Mouse (Mus musculus): ENCODE results near the gene Nolc1. TPM values are rescaled to one million over a fixed set of nuclear protein-coding genes. Genes with fewer than 3 reads are reported as not detected.

The Nolc1 gene
- total and polyA plus RNA-seq, 3 experiments, result 88.0 to 333 (median 96.0) TPM

DNA sequence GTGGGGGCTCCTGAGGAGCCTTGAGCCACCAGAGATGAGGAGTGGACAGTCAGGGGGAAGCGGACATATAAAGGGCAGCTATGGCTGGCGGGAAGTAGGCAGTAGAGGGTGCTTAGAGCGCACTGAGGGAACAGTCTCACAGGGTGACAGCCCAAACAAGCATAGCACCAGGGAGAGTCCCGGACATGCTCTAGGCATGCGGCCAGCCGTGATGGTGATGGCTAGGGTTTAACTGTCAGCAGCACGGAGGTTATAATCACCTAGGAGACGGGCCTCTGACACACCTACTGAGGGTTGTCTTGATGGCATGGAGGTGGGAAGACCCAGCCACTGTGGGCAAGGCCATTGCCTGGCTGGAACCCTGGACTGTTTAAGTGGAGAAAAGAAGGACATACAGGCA, 49.1 kb upstream of the Nolc1 start:
- no peaks in the 10 kb centered on the region for H3K79me2 ChIP-seq (replicated peaks; ENCODE audit: control insufficient read depth, extremely low read depth, insufficient read depth, poor library complexity, severe bottlenecking)
- dilution Hi-C loops (cut with MboI; ENCODE audit: extremely low pct_ligation_motif_present, extremely low pct_unique_long_range_greater_than_20kb, low sequenced_read_pairs), result no loop called here
- no peak overlapping the region for H3K4me3 ChIP-seq (replicated peaks in 1 of 3; ENCODE audit: low read depth in 2 of 3, low read length in 2 of 3, poor library complexity in 1 of 3)
- DNase-seq (ENCODE audit: extremely low read depth), result no peak
- no peak overlapping the region for H3K27ac ChIP-seq (ENCODE audit: insufficient read depth, low read depth)
- TF ChIP-seq ZMIZ1 (IDR thresholded peaks at IDR 0.05; ENCODE audit: low read depth, low read length) (no peak), MEF2A (IDR thresholded peaks at IDR 0.05; ENCODE audit: borderline replicate concordance, low read depth, low read length) (no peak), MAZ (IDR thresholded peaks at IDR 0.05; ENCODE audit: low read depth, low read length) (no peak), CHD1 (IDR thresholded peaks at IDR 0.05; ENCODE audit: low read depth, low read length) (no peak), MAFK (IDR thresholded peaks at IDR 0.05; ENCODE audit: insufficient replicate concordance, low read length) (no peak), USF1 (IDR thresholded peaks at IDR 0.05; ENCODE audit: low read depth, low read length) (no peak), TCF12 (IDR thresholded peaks at IDR 0.05; ENCODE audit: low read depth, low read length) (no peak)
- H3K9ac ChIP-seq (ENCODE audit: insufficient read depth, low read depth), result no peak overlapping the region
- H3K4me2 ChIP-seq (ENCODE audit: insufficient read depth, low read depth, poor library complexity, severe bottlenecking), result no peak overlapping the region
- in situ Hi-C loops (cut with MboI; ENCODE audit: low pct_ligation_motif_present, low pct_unique_long_range_greater_than_20kb, low sequenced_read_pairs), result no loop called here
- no peaks in the 10 kb centered on the region for H3K4me1 ChIP-seq (ENCODE audit: control insufficient read depth in 1 of 2, insufficient read depth in 2 of 2)
- H3K27me3 ChIP-seq (replicated peaks), result no peaks in the 10 kb centered on the region
- H3K36me3 ChIP-seq (replicated peaks in 1 of 2; ENCODE audit: control insufficient read depth in 1 of 2, insufficient read depth in 1 of 2, low read length in 1 of 2), result peaks cover 3 to 16% of the 10 kb centered on the region in 2 experiments
- H3K9me3 ChIP-seq (replicated peaks; ENCODE audit: low read length), result peaks cover 9% of the 10 kb centered on the region

- H3K27ac ChIP-seq (ENCODE audit: insufficient read depth, low read depth), result no peak overlapping the region
- no peak for DNase-seq (ENCODE audit: extremely low read depth)
- dilution Hi-C loops (cut with MboI; ENCODE audit: extremely low pct_ligation_motif_present, extremely low pct_unique_long_range_greater_than_20kb, low sequenced_read_pairs), result no loop called here
- H3K4me1 ChIP-seq (ENCODE audit: control insufficient read depth in 1 of 2, insufficient read depth in 2 of 2), result no peaks in the 10 kb centered on the region
- no peak overlapping the region for H3K4me3 ChIP-seq (replicated peaks in 1 of 3; ENCODE audit: low read depth in 2 of 3, low read length in 2 of 3, poor library complexity in 1 of 3)
- H3K36me3 ChIP-seq (replicated peaks in 1 of 2; ENCODE audit: control insufficient read depth in 1 of 2, insufficient read depth in 1 of 2, low read length in 1 of 2), result peaks cover 23 to 39% of the 10 kb centered on the region in 2 experiments
- H3K9ac ChIP-seq (ENCODE audit: insufficient read depth, low read depth), result no peak overlapping the region
- TF ChIP-seq MEF2A (IDR thresholded peaks at IDR 0.05; ENCODE audit: borderline replicate concordance, low read depth, low read length) (no peak), RAD21 (IDR thresholded peaks at IDR 0.05; ENCODE audit: low read depth, low read length) (peak; percentile 41), CTCF (conservative IDR thresholded peaks at IDR 0.05 in 1 of 2, IDR thresholded peaks at IDR 0.05 in 1 of 2; ENCODE audit: low read depth in 2 of 2, low read length in 2 of 2) (peak in 1 of 2 experiments; percentile 49; a peak in 3 of 4 replicates), SMC3 (IDR thresholded peaks at IDR 0.05; ENCODE audit: low read depth, low read length) (peak; percentile 22)
- peaks cover 9% of the 10 kb centered on the region for H3K9me3 ChIP-seq (replicated peaks; ENCODE audit: low read length)
- H3K4me2 ChIP-seq (ENCODE audit: insufficient read depth, low read depth, poor library complexity, severe bottlenecking), result no peak overlapping the region
- no peaks in the 10 kb centered on the region for H3K79me2 ChIP-seq (replicated peaks; ENCODE audit: control insufficient read depth, extremely low read depth, insufficient read depth, poor library complexity, severe bottlenecking)
- no peaks in the 10 kb centered on the region for H3K27me3 ChIP-seq (replicated peaks)
- in situ Hi-C loops (cut with MboI; ENCODE audit: low pct_ligation_motif_present, low pct_unique_long_range_greater_than_20kb, low sequenced_read_pairs), result no loop called here
Observed at GRCm38 (mm10) chr19:46028747-46029320, 46.8 kb upstream of the Nolc1 start.

DNA sequence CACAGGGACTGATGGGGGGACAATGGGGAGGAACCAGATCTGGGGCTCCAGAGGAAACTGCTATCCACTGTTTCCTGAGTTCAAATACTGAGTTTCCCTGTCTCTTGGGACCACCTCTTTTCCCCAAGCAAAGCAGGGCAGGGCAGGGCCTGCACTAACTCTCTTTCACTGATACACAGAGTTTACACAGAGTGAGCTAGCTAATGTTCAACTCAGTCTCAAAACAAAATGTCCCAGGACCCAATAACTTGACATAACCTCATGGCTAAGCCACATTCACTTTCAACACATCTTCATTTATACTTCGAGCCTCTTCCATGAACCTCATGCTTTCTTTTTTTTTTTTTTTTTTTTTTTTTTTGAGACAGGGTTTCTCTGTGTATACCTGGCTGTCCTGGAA, 46.0 kb upstream of the Nolc1 start:
- H3K79me2 ChIP-seq (replicated peaks; ENCODE audit: control insufficient read depth, extremely low read depth, insufficient read depth, poor library complexity, severe bottlenecking), result no peaks in the 10 kb centered on the region
- H3K9ac ChIP-seq (ENCODE audit: insufficient read depth, low read depth), result no peak overlapping the region
- no peak overlapping the region for H3K4me3 ChIP-seq (replicated peaks in 1 of 3; ENCODE audit: low read depth in 2 of 3, low read length in 2 of 3, poor library complexity in 1 of 3)
- no peak overlapping the region for H3K27ac ChIP-seq (ENCODE audit: insufficient read depth, low read depth)
- peaks cover 9% of the 10 kb centered on the region for H3K9me3 ChIP-seq (replicated peaks; ENCODE audit: low read length)
- in situ Hi-C loops (cut with MboI; ENCODE audit: low pct_ligation_motif_present, low pct_unique_long_range_greater_than_20kb, low sequenced_read_pairs), result no loop called here
- dilution Hi-C loops (cut with MboI; ENCODE audit: extremely low pct_ligation_motif_present, extremely low pct_unique_long_range_greater_than_20kb, low sequenced_read_pairs), result no loop called here
- no peaks in the 10 kb centered on the region for H3K4me1 ChIP-seq (ENCODE audit: control insufficient read depth in 1 of 2, insufficient read depth in 2 of 2)
- no peaks in the 10 kb centered on the region for H3K27me3 ChIP-seq (replicated peaks)
- no peak for DNase-seq (ENCODE audit: extremely low read depth)
- H3K36me3 ChIP-seq (replicated peaks in 1 of 2; ENCODE audit: control insufficient read depth in 1 of 2, insufficient read depth in 1 of 2, low read length in 1 of 2), result peaks cover 32 to 47% of the 10 kb centered on the region in 2 experiments
- H3K4me2 ChIP-seq (ENCODE audit: insufficient read depth, low read depth, poor library complexity, severe bottlenecking), result no peak overlapping the region
- TF ChIP-seq MAX (IDR thresholded peaks at IDR 0.05; ENCODE audit: low read length) (no peak), IRF4 (IDR thresholded peaks at IDR 0.05; ENCODE audit: low read depth, low read length) (no peak), ZNF384 (IDR thresholded peaks at IDR 0.05; ENCODE audit: low read depth, low read length) (no peak), JUND (conservative IDR thresholded peaks at IDR 0.05; ENCODE audit: low read depth, low read length) (no peak), JUN (IDR thresholded peaks at IDR 0.05; ENCODE audit: insufficient read depth, low read depth, low read length) (no peak), MAZ (IDR thresholded peaks at IDR 0.05; ENCODE audit: low read depth, low read length) (no peak), RCOR1 (conservative IDR thresholded peaks at IDR 0.05; ENCODE audit: low read depth, low read length) (no peak), ETS1 (conservative IDR thresholded peaks at IDR 0.05; ENCODE audit: low read depth, low read length) (no peak), GABPA (IDR thresholded peaks at IDR 0.05; ENCODE audit: insufficient replicate concordance, low read depth, low read length) (no peak), UBTF (IDR thresholded peaks at IDR 0.05; ENCODE audit: low read depth, low read length) (no peak), ZC3H11A (IDR thresholded peaks at IDR 0.05; ENCODE audit: low read depth, low read length) (no peak), E2F4 (IDR thresholded peaks at IDR 0.05; ENCODE audit: insufficient replicate concordance, low read depth, low read length) (no peak), BHLHE40 (IDR thresholded peaks at IDR 0.05; ENCODE audit: low read depth, low read length) (no peak), TBP (conservative IDR thresholded peaks at IDR 0.05; ENCODE audit: low read depth, low read length) (no peak), USF1 (IDR thresholded peaks at IDR 0.05; ENCODE audit: low read depth, low read length) (no peak), ZKSCAN1 (IDR thresholded peaks at IDR 0.05; ENCODE audit: borderline replicate concordance, low read depth, low read length) (no peak), POLR2AphosphoS2 (IDR thresholded peaks at IDR 0.05; ENCODE audit: low read depth, low read length) (no peak)

Data from CH12.LX (cell line).